Mouse (Mus musculus): ENCODE data around the gene Pold3.
"Not testable (repeated sequence)": the region's sequence is repeated elsewhere in the genome, so short reads cannot be mapped to it uniquely, and the experiment has no call there.

The Pold3 gene

GRCm38 (mm10) chr7:100111506-100111905 lies 9.9 kb downstream of the Pold3 start:
- in situ Hi-C loops (cut with MboI, MseI), result no loop called here

GRCm38 (mm10) chr7:100108341-100108740 lies 13.0 kb downstream of the Pold3 start:
- in situ Hi-C loops (cut with MboI, MseI), result no loop called here

- in situ Hi-C loops (cut with MboI, MseI), result no loop called here
Measured at GRCm38 (mm10) chr7:100104677-100105076, 16.7 kb downstream of the Pold3 start.

- in situ Hi-C loops (cut with MboI, MseI), result no loop called here
Measured at GRCm38 (mm10) chr7:100100031-100100595, 21.3 kb downstream of the Pold3 start.

GRCm38 (mm10) chr7:100086891-100087290 lies 34.5 kb downstream of the Pold3 start:
- in situ Hi-C loops (cut with MboI, MseI), result no loop called here

- in situ Hi-C loops (cut with MboI, MseI), result no loop called here
Measured at GRCm38 (mm10) chr7:100086159-100086755, 35.1 kb downstream of the Pold3 start.

- in situ Hi-C loops (cut with MboI, MseI), result no loop called here
Measured at GRCm38 (mm10) chr7:100083812-100084211, 37.6 kb downstream of the Pold3 start.

- in situ Hi-C loops (cut with MboI, MseI), result no loop called here
Measured at GRCm38 (mm10) chr7:100082836-100083235, 38.5 kb downstream of the Pold3 start.

GRCm38 (mm10) chr7:100080087-100080781 lies 41.1 kb downstream of the Pold3 start:
- in situ Hi-C loops (cut with MboI, MseI), result no loop called here

- in situ Hi-C loops (cut with MboI, MseI), result no loop called here
Measured at GRCm38 (mm10) chr7:100077071-100077470, 44.3 kb downstream of the Pold3 start.

GRCm38 (mm10) chr7:100076296-100076695 lies 45.1 kb downstream of the Pold3 start:
- in situ Hi-C loops (cut with MboI, MseI), result no loop called here

GRCm38 (mm10) chr7:100073959-100074358 lies 47.4 kb downstream of the Pold3 start:
- in situ Hi-C loops (cut with MboI, MseI), result no loop called here

- in situ Hi-C loops (cut with MboI, MseI), result not testable (repeated sequence)
Measured at GRCm38 (mm10) chr7:100052991-100053390, 68.4 kb downstream of the Pold3 start.

GRCm38 (mm10) chr7:100051904-100052303 lies 69.5 kb downstream of the Pold3 start:
- in situ Hi-C loops (cut with MboI, MseI), result no loop called here

GRCm38 (mm10) chr7:100046486-100046885 lies 74.9 kb downstream of the Pold3 start:
- in situ Hi-C loops (cut with MboI, MseI), result no loop called here

- in situ Hi-C loops (cut with MboI, MseI), result no loop called here
Measured at GRCm38 (mm10) chr7:100043605-100044031, 77.7 kb downstream of the Pold3 start.

GRCm38 (mm10) chr7:100043096-100043495 lies 78.3 kb downstream of the Pold3 start:
- in situ Hi-C loops (cut with MboI, MseI), result no loop called here

- in situ Hi-C loops (cut with MboI, MseI), result no loop called here
Measured at GRCm38 (mm10) chr7:100042120-100042519, 79.2 kb downstream of the Pold3 start.

GRCm38 (mm10) chr7:100036495-100036894 lies 84.9 kb downstream of the Pold3 start:
- in situ Hi-C loops (cut with MboI, MseI), result no loop called here

- in situ Hi-C loops (cut with MboI, MseI), result no loop called here
Measured at GRCm38 (mm10) chr7:100036050-100036449, 85.3 kb downstream of the Pold3 start.

- in situ Hi-C loops (cut with MboI, MseI), result no loop called here
Measured at GRCm38 (mm10) chr7:100034815-100035463, 86.4 kb downstream of the Pold3 start.

GRCm38 (mm10) chr7:100033672-100034071 lies 87.7 kb downstream of the Pold3 start:
- in situ Hi-C loops (cut with MboI, MseI), result no loop called here
